Mouse (Mus musculus) liver, embryonic 14.5 days (tissue): Measurements from ENCODE around the gene Tmem189. TPM values are rescaled to one million over a fixed set of nuclear protein-coding genes. Genes with fewer than 3 reads are reported as not detected.

Source experiments
- ATAC-seq: fragments of 200-750 bp; cut with Nextera tagmentation; 2 replicates; pipeline ENCODE4 v1.8.0; 2017; ENCODE audit warnings: moderate number of reproducible peaks, mild to moderate bottlenecking, moderate library complexity; ENCODE audit not compliant: insufficient read depth
- DNase-seq, 3 experiments: peaks; one replicate each; pipeline ENCODE4 v3.0.0-alpha.2; 2012 to 2013; ENCODE audit warnings: low read depth in 3 of 3, low spot score in 3 of 3
- H3K27ac ChIP-seq: fragments of 300-500 bp; sonication (generic); 2 replicates; pipeline ENCODE4 v1.5.1; 2014; ENCODE audit warnings: moderate library complexity, mild to moderate bottlenecking, control low read depth, inconsistent platforms
- H3K27me3 ChIP-seq: fragments of 300-500 bp; sonication (generic); 2 replicates; pipeline ENCODE4 v1.6.1; 2014; ENCODE audit warnings: mild to moderate bottlenecking, low read length, moderate library complexity; ENCODE audit not compliant: control insufficient read depth, insufficient read depth
- H3K36me3 ChIP-seq: fragments of 300-500 bp; sonication (generic); replicated peaks from 2 replicates; pipeline ENCODE4 v1.6.1; 2014; ENCODE audit warnings: low read depth; ENCODE audit not compliant: control insufficient read depth, insufficient read depth
- H3K4me1 ChIP-seq, 2 experiments: fragments of 200-500 bp in 1 of 2; fragments of 300-500 bp in 1 of 2; sonication (generic) in 1 of 2; replicated peaks; 2 replicates each; pipeline ENCODE4 v1.6.1; 2012 to 2014; ENCODE audit warnings: antibody characterized with exemption in 1 of 2, inconsistent platforms in 1 of 2, low read length in 1 of 2; ENCODE audit not compliant: control insufficient read depth in 2 of 2, insufficient read depth in 2 of 2
- H3K4me2 ChIP-seq: fragments of 300-500 bp; sonication (generic); 2 replicates; pipeline ENCODE4 v1.6.1; 2014; ENCODE audit warnings: low read depth, mild to moderate bottlenecking, control low read depth, moderate library complexity
- H3K4me3 ChIP-seq, 2 experiments: fragments of 200-500 bp in 1 of 2; fragments of 300-500 bp in 1 of 2; sonication (generic) in 1 of 2; 2 replicates each; pipeline ENCODE4 v1.5.1; 2012 to 2014; ENCODE audit warnings: low read depth in 2 of 2, low read length in 2 of 2, mild to moderate bottlenecking in 2 of 2, control low read depth in 1 of 2, inconsistent platforms in 1 of 2, moderate library complexity in 1 of 2; ENCODE audit not compliant: insufficient read depth in 1 of 2
- H3K9ac ChIP-seq: fragments of 300-500 bp; sonication (generic); replicated peaks from 2 replicates; pipeline ENCODE4 v1.6.1; 2014; ENCODE audit warnings: mild to moderate bottlenecking, control low read depth, moderate library complexity
- H3K9me3 ChIP-seq: fragments of 300-500 bp; sonication (generic); 2 replicates; pipeline ENCODE4 v1.6.1; 2016; ENCODE audit warnings: low read length, mixed read lengths; ENCODE audit not compliant: control insufficient read depth
- CTCF ChIP-seq: IDR thresholded peaks from 2 replicates; pipeline ENCODE4 v1.5.1; 2016; ENCODE audit warnings: antibody characterized with exemption, low read depth, control low read depth
- EP300 ChIP-seq: IDR thresholded peaks from 2 replicates; pipeline ENCODE4 v1.6.1; 2016; ENCODE audit warnings: antibody characterized with exemption, low read depth
- WGBS: fragments of 180-500 bp; shearing (Covaris S2); extraction: QIAGEN DNeasy Blood & Tissue Kit; methylation state at CpG from one replicate; pipeline ENCODE4 v1.1.7; 2014; ENCODE audit not compliant: insufficient replicate concordance; 5-methylcytosine and 5-hydroxymethylcytosine counted together
- polyA plus RNA-seq, 2 experiments: library from polyadenylated mRNA; depleted of rRNA in 1 of 2; stranded (reverse) in 1 of 2; unstranded in 1 of 2; fragments of >200 nt; fragmentation: Nextera tagmentation in 1 of 2; extraction: Ambion mirVana in 1 of 2; gene quantifications; 2 replicates each; pipeline versions ENCODE4 v1.2.1 to v1.2.3; 2012 to 2014

Tmem189 gene
- polyA plus RNA-seq, 2 experiments, result 12.4 to 14.6 TPM

DNA sequence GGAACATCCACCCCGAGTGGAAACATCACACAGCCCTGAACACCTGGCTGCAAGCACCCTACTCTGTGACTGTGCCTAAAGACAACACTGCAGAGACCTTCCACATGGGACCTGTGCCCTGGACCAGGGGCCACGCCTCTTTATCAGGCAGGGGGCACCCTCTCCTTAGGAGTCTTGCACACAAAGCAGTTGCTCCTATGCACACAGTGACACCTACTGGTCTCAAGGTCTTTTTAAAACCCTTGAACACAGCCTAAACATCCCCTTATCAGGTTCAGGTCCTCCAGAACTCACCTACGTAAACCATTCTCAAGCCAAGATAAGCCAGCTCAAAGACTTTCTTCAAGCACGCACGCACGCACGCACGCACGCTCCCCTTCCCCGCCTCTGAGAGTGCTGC is 78.3 kb downstream of the Tmem189 start:
- H3K27ac ChIP-seq, result no peak overlapping the region
- WGBS, result 67% methylated on average over 10 of the region's 10 CpGs
- ATAC-seq (peak; percentile 36), DNase-seq (no peak)
- H3K9ac ChIP-seq, result no peak overlapping the region
- peaks cover 3% of the 10 kb centered on the region; the same call in 1 of the 2 replicates for H3K9me3 ChIP-seq
- H3K36me3 ChIP-seq, result peaks cover 80% of the 10 kb centered on the region
- H3K4me1 ChIP-seq, result no peaks in the 10 kb centered on the region
- TF ChIP-seq EP300 (no peak), CTCF (peak; percentile 64)
- no peak overlapping the region for H3K4me2 ChIP-seq
- no peaks in the 10 kb centered on the region for H3K27me3 ChIP-seq
- no peak overlapping the region for H3K4me3 ChIP-seq

DNA sequence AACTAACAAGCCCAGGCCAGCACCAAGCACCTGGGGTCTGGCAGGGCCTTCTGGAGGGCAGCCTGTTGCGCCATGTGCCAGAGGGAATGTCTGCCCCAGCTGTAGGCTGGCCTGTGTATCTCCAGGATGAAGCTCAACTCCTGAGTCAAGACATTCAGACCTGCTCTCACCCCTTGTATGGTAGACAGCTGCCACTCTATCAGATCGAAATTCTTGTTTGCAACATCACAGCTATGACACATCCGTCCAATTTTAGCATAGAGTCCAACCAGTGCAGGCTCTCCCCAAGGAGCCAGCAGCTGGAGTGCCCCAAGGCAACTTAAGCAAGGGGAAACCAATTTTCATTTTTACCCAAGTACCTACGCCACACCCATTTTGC is 82.9 kb downstream of the Tmem189 start:
- TF ChIP-seq EP300 (no peak), CTCF (no peak)
- H3K27me3 ChIP-seq, result no peaks in the 10 kb centered on the region
- H3K9me3 ChIP-seq, result no peaks in the 10 kb centered on the region
- 80% methylated on average over 4 of the region's 4 CpGs for WGBS
- H3K9ac ChIP-seq, result no peak overlapping the region
- H3K4me1 ChIP-seq, result no peaks in the 10 kb centered on the region
- H3K36me3 ChIP-seq, result peaks cover 35% of the 10 kb centered on the region
- no peak for ATAC-seq
- DNase-seq, result no peak
- no peak overlapping the region for H3K4me3 ChIP-seq
- no peak overlapping the region for H3K27ac ChIP-seq
- no peak overlapping the region for H3K4me2 ChIP-seq

- Histone ChIP-seq H3K4me2 (no peak overlapping the region), H3K9me3 (no peaks in the 10 kb centered on the region), H3K27me3 (no peaks in the 10 kb centered on the region), H3K4me3 (no peak overlapping the region), H3K27ac (no peak overlapping the region), H3K9ac (no peak overlapping the region), H3K4me1 (no peaks in the 10 kb centered on the region), H3K36me3 (peaks cover 30% of the 10 kb centered on the region)
- 74% methylated on average over 17 of the region's 17 CpGs for WGBS
- DNase-seq, result no peak
- ATAC-seq, result no peak
- TF ChIP-seq CTCF (no peak), EP300 (no peak)
These were observed 83.5 kb downstream of the Tmem189 start for GRCm38 (mm10) chr2:167605817-167606744.

DNA sequence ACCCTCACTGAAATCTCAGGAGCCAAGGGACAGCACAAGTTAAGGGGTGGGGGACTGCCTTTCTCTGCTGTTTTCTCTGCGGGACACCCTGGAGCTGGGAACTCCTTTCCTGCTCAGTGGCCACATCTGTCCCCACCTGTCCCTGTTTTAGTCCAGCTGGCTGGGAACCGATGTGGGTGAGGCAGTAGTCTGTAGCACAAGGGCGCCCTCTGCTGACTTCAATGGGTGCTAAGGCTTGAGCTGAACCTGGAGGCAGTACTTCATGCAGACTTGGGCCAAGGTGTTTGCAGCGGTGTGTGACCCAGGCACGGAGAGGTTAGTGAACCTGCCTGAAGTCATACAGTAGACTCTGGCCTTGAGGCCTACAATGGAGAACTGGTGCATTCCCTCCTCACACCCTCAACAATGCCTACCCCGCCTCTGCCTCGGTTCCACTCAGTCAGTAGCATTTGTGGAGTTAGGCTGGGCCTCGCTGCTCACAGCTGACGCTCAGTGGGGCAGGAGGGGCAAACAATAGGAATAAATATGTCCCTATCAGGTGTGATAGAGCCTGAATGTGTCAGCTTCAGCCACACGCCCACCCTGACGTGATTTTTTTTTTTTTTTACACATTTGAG is 84.3 kb downstream of the Tmem189 start:
- TF ChIP-seq EP300 (no peak), CTCF (peak; percentile 98)
- H3K9ac ChIP-seq, result no peak overlapping the region
- H3K27ac ChIP-seq, result no peak overlapping the region
- DNase-seq (peak; percentile 62 to 71 (median 65)), ATAC-seq (peak; percentile 67)
- H3K4me3 ChIP-seq, result no peak overlapping the region
- peaks cover 25% of the 10 kb centered on the region for H3K36me3 ChIP-seq
- no peaks in the 10 kb centered on the region for H3K27me3 ChIP-seq
- no peaks in the 10 kb centered on the region for H3K9me3 ChIP-seq
- H3K4me1 ChIP-seq, result no peaks in the 10 kb centered on the region
- WGBS, result 34% methylated on average over 11 of the region's 11 CpGs
- H3K4me2 ChIP-seq, result no peak overlapping the region

- Histone ChIP-seq H3K4me3 (no peak overlapping the region), H3K27ac (no peak overlapping the region), H3K4me1 (no peaks in the 10 kb centered on the region), H3K4me2 (no peak overlapping the region), H3K9me3 (no peaks in the 10 kb centered on the region), H3K36me3 (peaks cover 12% of the 10 kb centered on the region), H3K9ac (no peak overlapping the region), H3K27me3 (no peaks in the 10 kb centered on the region)
- 46% methylated on average over 5 of the region's 5 CpGs for WGBS
- no peak for ATAC-seq
- TF ChIP-seq EP300, result no peak
- TF ChIP-seq CTCF, result peak; percentile 52
- DNase-seq, result no peak
These were observed 86.6 kb downstream of the Tmem189 start for GRCm38 (mm10) chr2:167602978-167603377.
